Mouse (Mus musculus): Measurements from ENCODE around the gene Lims1.

Gene Lims1

GRCm38 (mm10) chr10:58446384-58447279 is 123.4 kb downstream of the Lims1 start, which contains the start of gene Ranbp2:
Ranbp2 (plus strand) TSS chr10:58446920.
- peak; percentile 99 for DNase-seq (ENCODE audit: low spot score)

DNA sequence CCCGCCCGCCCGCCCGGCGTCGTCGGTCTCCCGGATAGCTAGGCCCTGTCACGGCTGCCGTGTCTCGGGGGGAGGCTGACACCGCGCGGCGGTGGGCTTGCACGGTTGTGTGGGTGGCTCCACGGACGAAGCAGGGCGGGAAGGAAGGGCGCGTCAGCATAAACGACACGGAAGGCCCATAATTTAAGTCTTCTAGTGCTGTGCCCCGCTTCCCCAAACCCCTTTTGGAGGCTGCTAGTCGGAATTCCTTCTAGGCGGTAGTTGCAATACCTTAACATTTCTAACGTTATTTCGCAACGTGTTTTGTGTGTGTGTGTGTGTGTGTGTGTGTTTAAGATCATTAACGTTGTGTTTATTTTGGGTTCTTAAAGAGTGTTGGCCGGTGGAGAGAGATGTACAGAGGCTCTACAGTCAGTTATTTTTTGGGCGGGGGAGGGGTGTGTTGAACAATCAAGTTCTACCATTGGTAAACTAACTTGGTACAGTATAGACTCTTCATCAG is 124.1 kb downstream of the Lims1 start:
- DNase-seq (ENCODE audit: low spot score), result no peak

GRCm38 (mm10) chr10:58451575-58451974 is 128.3 kb downstream of the Lims1 start:
- DNase-seq (ENCODE audit: low spot score), result no peak

GRCm38 (mm10) chr10:58452185-58452584 is 128.9 kb downstream of the Lims1 start:
- DNase-seq (ENCODE audit: low spot score), result no peak

DNA sequence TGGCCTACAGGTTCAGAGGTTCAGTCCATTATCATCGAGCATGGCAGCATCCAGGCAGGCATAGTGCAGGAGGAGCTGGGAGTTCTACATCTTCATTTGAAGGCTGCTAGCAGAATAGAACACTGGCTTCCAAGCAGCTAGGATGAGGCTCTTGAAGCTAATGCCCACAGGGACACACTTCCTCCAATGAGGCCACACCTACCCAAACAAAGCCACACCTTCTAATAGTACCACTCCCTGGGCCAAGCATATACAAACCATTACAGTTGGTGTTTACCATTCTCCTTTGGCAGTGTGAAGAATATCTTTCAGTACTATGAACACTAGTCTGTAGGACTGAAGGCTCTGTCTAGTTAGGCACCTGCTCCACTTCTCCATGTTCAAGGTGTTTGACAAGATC is 136.6 kb downstream of the Lims1 start:
- no peak for DNase-seq (ENCODE audit: low spot score)

Data from testis, postnatal 10 days (tissue).